ENCODE assay signal across 23 mouse cellular contexts in genomic region chr14:28501216-28501878, GRCm38 (mm10). TPM values are rescaled to one million over a fixed set of nuclear protein-coding genes. Genes with fewer than 3 reads are reported as not detected.
DNase-seq lines count a peak whose midpoint lies in the region; ATAC-seq and TF ChIP-seq lines count a peak whose summit lies in the region.
"Had no signal": no experiment of that assay in that cellular context is flagged by ENCODE, and none has a peak within 500 bp of the region (broad histone marks: within the 10 kb centered on the region; RNA-seq: fewer than 3 reads in every experiment).

No protein-coding gene starts in this region.

- H3K9me3 ChIP-seq in intestine, embryonic 15.5 days, result no peaks in the 10 kb centered on the region
- no peaks in the 10 kb centered on the region for H3K9me3 ChIP-seq in limb, embryonic 14.5 days (ENCODE audit: control insufficient read depth, low read length)
- H3K9me3 ChIP-seq: heart, embryonic 12.5 days; hindbrain, embryonic 10.5 days; neural tube, embryonic 13.5 days had no signal

- no peak overlapping the region for H3K4me3 ChIP-seq in kidney, adult 2 months (ENCODE audit: insufficient read depth, low read depth, low read length)
- H3K4me3 ChIP-seq in intestine, embryonic 15.5 days (replicated peaks), result no peak overlapping the region
- H3K4me3 ChIP-seq in limb, embryonic 14.5 days (replicated peaks; ENCODE audit: low read length), result no peak overlapping the region
- H3K4me3 ChIP-seq in layer of hippocampus, adult 2 months, result no peak overlapping the region
- H3K4me3 ChIP-seq: heart, embryonic 12.5 days; hindbrain, embryonic 10.5 days; neural tube, embryonic 13.5 days had no signal

- TF ChIP-seq POLR2A in kidney, adult 2 months (IDR thresholded peaks at IDR 0.05; ENCODE audit: low read depth, low read length), result no peak
- TF ChIP-seq POLR2A in limb, embryonic 14.5 days (IDR thresholded peaks at IDR 0.05; ENCODE audit: borderline replicate concordance, extremely low read depth, insufficient read depth, insufficient read length), result no peak

- WGBS in kidney, adult 2 months, result 53% methylated on average over 12 of the region's 12 CpGs
- WGBS in intestine, embryonic 15.5 days, result 25% methylated on average over 12 of the region's 12 CpGs
- 15% methylated on average over 12 of the region's 12 CpGs for WGBS in limb, embryonic 14.5 days

- DNase-seq in adrenal gland, adult (ENCODE audit: inconsistent age in 2 of 2, low spot score in 1 of 2), result peak; percentile 49 to 85
- no peak for DNase-seq in adrenal gland, postnatal 4 days (ENCODE audit: low spot score in 2 of 2)
- DNase-seq in kidney, adult 2 months, result peak; percentile 27
- DNase-seq in kidney, postnatal 10 days, result no peak
- DNase-seq in limb, embryonic 14.5 days (ENCODE audit: low spot score), result peak; percentile 47
- no peak for DNase-seq in layer of hippocampus, adult 2 months (ENCODE audit: low spot score in 2 of 2)
- DNase-seq: cerebellum, adult 9-10 months; heart, postnatal 10 days; kidney, adult 18-20 months; kidney, postnatal 25 days; layer of hippocampus, postnatal 36 days; lung, adult 18-20 months; midbrain, embryonic 14.5 days; thymus, postnatal 25 days had no signal

- no peak overlapping the region for H3K9ac ChIP-seq in intestine, embryonic 15.5 days
- no peak overlapping the region for H3K9ac ChIP-seq in limb, embryonic 14.5 days (ENCODE audit: low read depth, low read length, severe bottlenecking)
- H3K9ac ChIP-seq: heart, embryonic 12.5 days; neural tube, embryonic 13.5 days had no signal

- H3K4me1 ChIP-seq in kidney, adult 2 months (ENCODE audit: control insufficient read depth, insufficient read depth, low read length), result no peaks in the 10 kb centered on the region
- peaks cover 14% of the 10 kb centered on the region for H3K4me1 ChIP-seq in intestine, embryonic 15.5 days (replicated peaks)
- H3K4me1 ChIP-seq in limb, embryonic 14.5 days (ENCODE audit: control insufficient read depth, insufficient read depth, low read length), result peaks cover 14% of the 10 kb centered on the region
- H3K4me1 ChIP-seq: heart, embryonic 12.5 days had no signal

- ATAC-seq in intestine, embryonic 15.5 days, result peak; percentile 20; the same call in 1 of the 2 replicates
- no peak for ATAC-seq in limb, embryonic 14.5 days (ENCODE audit: low FRiP score, low read depth)
- ATAC-seq: forebrain, embryonic 14.5 days; hindbrain, embryonic 16.5 days had no signal

- no peak overlapping the region for H3K4me2 ChIP-seq in intestine, embryonic 15.5 days (replicated peaks)
- H3K4me2 ChIP-seq in limb, embryonic 14.5 days (replicated peaks; ENCODE audit: low read depth, low read length, severe bottlenecking), result no peak overlapping the region
- H3K4me2 ChIP-seq: heart, embryonic 12.5 days; liver, embryonic 11.5 days; neural tube, embryonic 13.5 days had no signal

- H3K27ac ChIP-seq in kidney, adult 2 months (ENCODE audit: insufficient read depth, low read depth, low read length), result no peak overlapping the region
- no peak overlapping the region for H3K27ac ChIP-seq in intestine, embryonic 15.5 days
- H3K27ac ChIP-seq in limb, embryonic 14.5 days (replicated peaks; ENCODE audit: low read depth, low read length), result no peak overlapping the region
- no peak overlapping the region for H3K27ac ChIP-seq in layer of hippocampus, adult 2 months
- H3K27ac ChIP-seq: hindbrain, embryonic 10.5 days; neural tube, embryonic 13.5 days had no signal

- H3K36me3 ChIP-seq in kidney, adult 2 months (ENCODE audit: control insufficient read depth, insufficient read depth, low read length), result no peaks in the 10 kb centered on the region
- no peaks in the 10 kb centered on the region for H3K36me3 ChIP-seq in intestine, embryonic 15.5 days
- no peaks in the 10 kb centered on the region for H3K36me3 ChIP-seq in limb, embryonic 14.5 days (ENCODE audit: control insufficient read depth, insufficient read depth, low read length)
- H3K36me3 ChIP-seq: heart, embryonic 12.5 days; hindbrain, embryonic 10.5 days; neural tube, embryonic 13.5 days had no signal

- no peaks in the 10 kb centered on the region for H3K27me3 ChIP-seq in kidney, adult 2 months (replicated peaks; ENCODE audit: control insufficient read depth, insufficient read depth, low read length)
- peaks cover 12% of the 10 kb centered on the region for H3K27me3 ChIP-seq in intestine, embryonic 15.5 days (replicated peaks)
- H3K27me3 ChIP-seq in limb, embryonic 14.5 days (ENCODE audit: control insufficient read depth, insufficient read depth, low read length), result no peaks in the 10 kb centered on the region
- H3K27me3 ChIP-seq: heart, embryonic 12.5 days had no signal

- TF ChIP-seq CTCF in kidney, adult 2 months (conservative IDR thresholded peaks at IDR 0.05; ENCODE audit: insufficient read depth, insufficient read length, low read depth, low read length), result no peak
- TF ChIP-seq CTCF in layer of hippocampus, adult 2 months (conservative IDR thresholded peaks at IDR 0.05), result no peak

RNA-seq across cellular contexts. Expression of gene Wnt5a, which starts 3.2 kb away (rescaled TPM):
- 10 to 100 TPM; 34.0 to 42.9 TPM for total RNA-seq in adrenal gland, postnatal 4 days (2021)
- 7.0 and 8.9 TPM in 2 replicates for polyA plus RNA-seq in kidney, adult 2 months (2012; rRNA removed)
- polyA plus RNA-seq in intestine, embryonic 15.5 days (2015; fragmentation: Nextera tagmentation; extraction: Ambion mirVana), result 23.2 and 27.4 TPM in 2 replicates
- 103 and 115 TPM in 2 replicates for polyA plus RNA-seq in limb, embryonic 14.5 days (2012; rRNA removed)
- 108 and 131 TPM in 2 replicates for polyA plus RNA-seq in limb, embryonic 14.5 days (2014; fragmentation: Nextera tagmentation; extraction: Ambion mirVana)
- total RNA-seq in layer of hippocampus, adult 2 months (2021), result 10 to 100 TPM in 1 of 2 experiments, 1 to 10 TPM in 1; 9.8 to 11.9 TPM
- total RNA-seq: granulocyte monocyte progenitor cell, adult 5-6 weeks; megakaryocyte, adult 5-6 weeks had no signal

Comparison
In these comparisons a context has a peak if more than half of its experiments do, and no peak if none do; other contexts are left out.
1. DNase-seq: peak in adrenal gland, adult (2 of 2), kidney, adult 2 months (single experiment) and limb, embryonic 14.5 days (single experiment); none in adrenal gland, postnatal 4 days (0 of 2), kidney, postnatal 10 days (single experiment) and layer of hippocampus, adult 2 months (0 of 2).